Mouse (Mus musculus) olfactory bulb, adult 2 months (tissue): ENCODE measurements around the gene Vmn2r109. TPM values are rescaled to one million over a fixed set of nuclear protein-coding genes. Genes with fewer than 3 reads are reported as not detected.
"Not testable (repeated sequence)": the region's sequence is repeated elsewhere in the genome, so short reads cannot be mapped to it uniquely, and the experiment has no call there.

ENCODE experiments used
- H3K27ac ChIP-seq: fragments of 200-500 bp; 2 replicates; pipeline ENCODE4 v1.5.1; 2012; ENCODE audit warnings: low read depth, low read length; ENCODE audit not compliant: insufficient read depth
- H3K4me1 ChIP-seq: fragments of 200-500 bp; 2 replicates; pipeline ENCODE4 v1.6.1; 2012; ENCODE audit warnings: low read length; ENCODE audit not compliant: control insufficient read depth, insufficient read depth
- H3K4me3 ChIP-seq: fragments of 200-500 bp; 2 replicates; pipeline ENCODE4 v1.5.1; 2012; ENCODE audit warnings: mild to moderate bottlenecking, low read depth, low read length, moderate library complexity; ENCODE audit not compliant: insufficient read depth
- CTCF ChIP-seq: fragments of 200-500 bp; IDR thresholded peaks from 2 replicates; pipeline ENCODE4 v1.5.1; 2012; ENCODE audit warnings: low read depth, mild to moderate bottlenecking, low read length, moderate library complexity; ENCODE audit not compliant: insufficient read depth
- POLR2A ChIP-seq: fragments of 200-500 bp; IDR thresholded peaks from 2 replicates; pipeline ENCODE4 v1.6.1; 2012; ENCODE audit warnings: mild to moderate bottlenecking, low read depth, low read length, moderate library complexity; ENCODE audit not compliant: insufficient read depth
- WGBS: fragments of 180-500 bp; shearing (Covaris S2); methylation state at CpG from one replicate; pipeline ENCODE4 v1.1.7; 2018; 5-methylcytosine and 5-hydroxymethylcytosine counted together
- polyA plus RNA-seq: library from polyadenylated mRNA; stranded (reverse); fragments of >200 nt; gene quantifications from 2 replicates; pipeline ENCODE4 v1.2.4, GENCODE M21; 2012; ENCODE audit warnings: low replicate concordance; ENCODE audit not compliant: missing spikeins, insufficient read depth, insufficient read length

Vmn2r109 gene
- not detected in 2 replicates for polyA plus RNA-seq

DNA sequence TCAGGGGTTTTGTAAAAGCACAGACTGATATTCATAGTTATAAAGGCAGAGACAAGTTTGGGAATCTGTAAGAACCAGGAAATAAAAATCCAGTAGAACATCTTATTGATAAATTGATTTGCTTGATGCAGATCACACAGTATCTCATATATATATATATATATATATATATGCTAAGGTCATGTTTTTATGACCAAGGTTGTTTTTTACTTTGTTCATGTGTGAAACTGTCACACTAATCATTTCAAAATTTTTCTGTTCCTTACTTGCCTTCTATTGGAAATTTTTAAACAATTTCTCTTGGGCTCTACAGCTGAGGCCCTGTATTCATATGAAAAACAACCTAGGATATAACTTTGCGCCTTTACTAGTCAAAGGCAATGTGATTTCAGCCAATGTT, at the start of gene Vmn2r109:
Gene Vmn2r109, minus strand, starts transcription at position 101 of the 400 bp plus-strand sequence.
- 93% methylated on average over 1 of the region's 1 CpGs for WGBS
- Histone ChIP-seq H3K4me3 (no peak within 1 kb of the TSS), H3K27ac (no peak within 1 kb of the TSS), H3K4me1 (no peaks in the 10 kb centered on the region)
- TF ChIP-seq POLR2A (no peak), CTCF (no peak)

DNA sequence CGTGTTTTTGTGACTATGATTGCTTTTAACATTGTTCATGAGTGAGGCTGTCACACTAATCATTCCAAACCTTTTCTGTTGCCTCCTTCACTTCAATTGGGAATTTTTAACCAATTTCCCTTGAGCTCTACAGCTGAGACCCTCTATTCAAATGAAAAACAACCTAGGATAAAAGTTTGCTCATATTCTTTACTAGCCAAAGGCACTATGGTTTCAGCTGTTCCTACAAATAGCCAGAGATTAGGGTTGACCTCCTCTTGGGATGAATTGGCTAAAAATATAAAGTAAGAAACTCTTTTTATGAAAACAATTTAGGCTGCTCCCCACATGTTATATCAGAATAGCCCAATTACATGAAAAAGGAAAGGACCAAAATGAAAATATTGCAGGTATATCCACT, 31.8 kb upstream of the Vmn2r109 start, which contains the start of gene Vmn2r110:
Gene Vmn2r110, minus strand, starts transcription at position 101 of the 400 bp plus-strand sequence.
- WGBS = 27% methylated on average over 1 of the region's 1 CpGs
- Histone ChIP-seq H3K27ac (no peak within 1 kb of the TSS), H3K4me1 (no peaks in the 10 kb centered on the region), H3K4me3 (no peak within 1 kb of the TSS)
- no peak for TF ChIP-seq POLR2A
- TF ChIP-seq CTCF = no peak

DNA sequence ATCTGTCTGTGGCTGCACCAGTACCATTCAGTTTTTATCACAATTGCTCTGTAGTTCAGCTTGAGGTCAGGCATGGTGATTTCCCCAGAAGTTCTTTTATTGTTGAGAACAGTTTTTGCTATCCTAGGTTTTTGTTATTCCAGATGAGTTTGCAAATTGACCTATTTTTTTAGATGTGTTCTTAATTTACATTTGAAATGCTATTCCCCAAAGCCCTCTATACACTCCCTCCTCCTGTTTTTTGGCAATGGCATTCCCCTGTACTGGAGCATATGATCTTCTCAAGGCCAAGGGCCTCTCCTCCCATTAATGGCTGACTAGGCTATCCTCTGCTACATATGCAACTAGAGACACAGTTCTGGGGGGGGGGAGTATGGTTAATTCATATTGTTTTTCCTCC, 56.3 kb downstream of the Vmn2r109 start:
- H3K27ac ChIP-seq, H3K4me1 ChIP-seq, H3K4me3 ChIP-seq: not testable (repeated sequence)

DNA sequence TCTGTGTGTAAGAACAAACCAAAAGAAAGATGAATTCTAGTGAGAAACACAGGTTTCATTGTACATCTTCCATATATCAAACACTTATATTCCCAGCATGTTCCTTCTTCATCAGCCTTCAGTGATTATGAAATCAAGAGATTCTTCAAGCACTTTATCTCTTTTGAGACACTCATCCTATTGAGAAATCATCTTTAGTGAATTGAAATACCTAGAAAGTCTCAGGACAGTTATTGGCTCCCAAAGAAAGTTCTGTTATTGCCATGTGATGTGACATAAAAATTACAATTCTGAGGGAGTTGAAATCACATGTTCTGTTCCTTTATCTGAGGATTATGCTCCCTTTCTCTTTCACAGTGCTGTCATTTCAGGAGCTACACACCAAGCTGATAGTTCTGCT, 66.7 kb downstream of the Vmn2r109 start, which contains the start of gene Vmn1r225:
Gene Vmn1r225, plus strand, starts transcription at position 301 of the 400 bp plus-strand sequence.
- TF ChIP-seq POLR2A = no peak
- TF ChIP-seq CTCF = no peak
- Histone ChIP-seq H3K4me3 (no peak within 1 kb of the TSS), H3K4me1 (no peaks in the 10 kb centered on the region), H3K27ac (no peak within 1 kb of the TSS)

Other genes with a start within 250 kb of the Vmn2r109 start
- not detected in 2 replicates for gene Vmn2r107, start 219.5 kb downstream of the Vmn2r109 start, polyA plus RNA-seq
- not detected in 2 replicates for gene Vmn1r224, start 150.6 kb downstream of the Vmn2r109 start, polyA plus RNA-seq
- gene Vmn2r108, start 83.4 kb downstream of the Vmn2r109 start, polyA plus RNA-seq = not detected in 2 replicates
- not detected in 2 replicates for gene Vmn1r225, start 66.6 kb downstream of the Vmn2r109 start, polyA plus RNA-seq
- gene Vmn2r110, start 31.7 kb upstream of the Vmn2r109 start, polyA plus RNA-seq = not detected in 2 replicates
- gene Fpr-rs3, start 60.1 kb upstream of the Vmn2r109 start, polyA plus RNA-seq = not detected in 2 replicates
- not detected in 2 replicates for gene Vmn1r226, start 118.1 kb upstream of the Vmn2r109 start, polyA plus RNA-seq
- gene Vmn1r227, start 165.1 kb upstream of the Vmn2r109 start, polyA plus RNA-seq = not detected in 2 replicates
- gene Vmn1r228, start 221.4 kb upstream of the Vmn2r109 start, polyA plus RNA-seq = not detected in 2 replicates
- gene Vmn1r229, start 246.8 kb upstream of the Vmn2r109 start, polyA plus RNA-seq = not detected in 2 replicates